Mouse (Mus musculus) kidney, embryonic 16.5 days (tissue): Measurements from ENCODE around the gene Jpt1. TPM values are rescaled to one million over a fixed set of nuclear protein-coding genes. Genes with fewer than 3 reads are reported as not detected.
"Not testable (repeated sequence)": the region's sequence is repeated elsewhere in the genome, so short reads cannot be mapped to it uniquely, and the experiment has no call there.

ENCODE experiments used
- ATAC-seq: fragments of 200-750 bp; cut with Nextera tagmentation; 2 replicates; pipeline ENCODE4 v1.8.0; 2017; ENCODE audit warnings: moderate TSS enrichment; ENCODE audit not compliant: low FRiP score, low TSS enrichment
- H3K27ac ChIP-seq: fragments of 300-500 bp; sonication (generic); 2 replicates; pipeline ENCODE4 v1.5.1; 2014; ENCODE audit warnings: low read length
- H3K27me3 ChIP-seq: fragments of 300-500 bp; sonication (generic); 2 replicates; pipeline ENCODE4 v1.6.1; 2014; ENCODE audit warnings: low read length, control low read depth, mixed read lengths; ENCODE audit not compliant: insufficient read depth
- H3K36me3 ChIP-seq: fragments of 300-500 bp; sonication (generic); 2 replicates; pipeline ENCODE4 v1.6.1; 2014; ENCODE audit warnings: low read length, control low read depth, mixed read lengths; ENCODE audit not compliant: insufficient read depth
- H3K4me1 ChIP-seq: fragments of 300-500 bp; sonication (generic); 2 replicates; pipeline ENCODE4 v1.6.1; 2014; ENCODE audit warnings: low read length, control low read depth, mixed read lengths; ENCODE audit not compliant: insufficient read depth
- H3K4me2 ChIP-seq: fragments of 300-500 bp; sonication (generic); replicated peaks from 2 replicates; pipeline ENCODE4 v1.6.1; 2014; ENCODE audit warnings: low read depth, low read length
- H3K4me3 ChIP-seq: fragments of 300-500 bp; sonication (generic); 2 replicates; pipeline ENCODE4 v1.5.1; 2014; ENCODE audit warnings: mild to moderate bottlenecking, low read length
- H3K9ac ChIP-seq: fragments of 300-500 bp; sonication (generic); replicated peaks from 2 replicates; pipeline ENCODE4 v1.6.1; 2014; ENCODE audit warnings: low read length
- H3K9me3 ChIP-seq: fragments of 300-500 bp; sonication (generic); 2 replicates; pipeline ENCODE4 v1.6.1; 2016; ENCODE audit warnings: low read length, control low read depth
- WGBS: fragments of 180-500 bp; shearing (Covaris S2); extraction: QIAGEN DNeasy Blood & Tissue Kit; methylation state at CpG from one replicate; pipeline ENCODE4 v1.1.7; 2014; 5-methylcytosine and 5-hydroxymethylcytosine counted together
- polyA plus RNA-seq: library from polyadenylated mRNA; unstranded; fragments of >200 nt; fragmentation: Nextera tagmentation; extraction: Ambion mirVana; gene quantifications from 2 replicates; pipeline ENCODE4 v1.2.1, GENCODE M21; 2015

The Jpt1 gene
- polyA plus RNA-seq, 1 experiment from 2014 or later: 461 TPM

DNA sequence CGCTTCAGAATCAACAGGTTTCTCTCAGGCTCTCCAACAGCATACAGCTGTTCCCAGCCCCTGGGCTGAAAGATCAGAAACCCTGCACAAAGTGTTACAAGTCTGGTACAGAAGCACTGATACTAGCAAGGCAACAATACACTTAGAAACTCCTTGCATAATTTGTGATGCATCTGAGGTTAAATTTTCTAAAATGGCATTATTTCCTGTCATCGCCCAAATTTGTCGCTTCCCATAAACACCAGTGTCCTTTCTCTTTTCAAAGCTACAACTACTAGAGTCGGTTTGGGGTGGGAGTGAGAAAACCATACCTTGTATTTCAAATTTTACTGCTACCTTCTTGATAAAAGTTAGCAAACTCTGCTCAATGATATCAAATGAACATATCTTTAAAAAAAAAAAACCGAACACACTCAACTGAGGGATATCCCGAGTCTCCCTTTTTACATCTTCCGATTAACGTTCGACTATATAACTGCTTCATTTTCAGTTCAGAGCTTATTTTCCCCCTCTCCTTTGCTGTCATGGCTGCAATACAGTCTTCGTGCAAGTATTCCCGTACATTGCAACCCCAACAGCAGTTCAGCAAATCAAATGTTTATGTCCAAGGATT, 20.7 kb upstream of the Jpt1 start:
- Histone ChIP-seq H3K9ac (peak overlapping the region; percentile 99), H3K9me3 (no peaks in the 10 kb centered on the region), H3K4me2 (peak overlapping the region; percentile 57), H3K27ac (peak overlapping the region; percentile 100), H3K27me3 (no peaks in the 10 kb centered on the region), H3K36me3 (peaks cover 35% of the 10 kb centered on the region), H3K4me3 (peak overlapping the region; percentile 96), H3K4me1 (peaks cover 13% of the 10 kb centered on the region)
- no peak for ATAC-seq
- 2% methylated on average over 11 of the region's 11 CpGs for WGBS

GRCm38 (mm10) chr11:115526446-115526845, 12.3 kb upstream of the Jpt1 start:
- H3K9ac ChIP-seq, H3K4me3 ChIP-seq, H3K27me3 ChIP-seq, ATAC-seq, H3K4me2 ChIP-seq, H3K4me1 ChIP-seq, H3K9me3 ChIP-seq, H3K27ac ChIP-seq: not testable (repeated sequence)
- peaks cover 60% of the 10 kb centered on the region for H3K36me3 ChIP-seq
- 75% methylated on average over 3 of the region's 3 CpGs for whole genome bisulfite sequencing

DNA sequence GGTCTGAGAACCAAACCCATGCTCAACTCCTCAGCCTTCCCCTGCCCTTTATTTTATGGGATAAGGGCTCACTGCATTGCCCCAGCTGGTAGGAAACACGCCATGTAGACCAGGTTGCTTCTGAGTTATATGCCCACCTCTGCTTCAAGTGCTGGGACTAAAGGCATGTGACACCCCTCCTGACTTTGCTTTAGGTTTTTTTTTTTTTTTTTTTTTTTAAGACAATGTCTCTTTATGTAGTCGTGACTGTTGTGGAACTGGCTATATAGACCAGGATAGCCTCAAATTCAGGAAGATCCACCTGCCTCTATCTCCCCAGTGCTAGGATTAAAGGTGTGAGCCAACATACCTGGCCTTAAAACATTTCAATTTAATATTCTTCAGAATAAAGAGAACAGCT, 8.5 kb upstream of the Jpt1 start:
- Histone ChIP-seq H3K27me3 (no peaks in the 10 kb centered on the region), H3K4me2 (no peak overlapping the region), H3K27ac (no peak overlapping the region), H3K4me3 (no peak overlapping the region), H3K4me1 (0 out of 2 replicates have a peak, but pooled peaks cover 3% of the 10 kb centered on the region), H3K9me3 (no peaks in the 10 kb centered on the region), H3K36me3 (peaks cover 38% of the 10 kb centered on the region), H3K9ac (no peak overlapping the region)
- no peak for ATAC-seq
- 90% methylated on average over 2 of the region's 2 CpGs for WGBS

GRCm38 (mm10) chr11:115522238-115522637, 8.1 kb upstream of the Jpt1 start:
- no peak overlapping the region for H3K4me3 ChIP-seq
- H3K4me2 ChIP-seq: no peak overlapping the region
- peaks cover 34% of the 10 kb centered on the region for H3K36me3 ChIP-seq
- no peaks in the 10 kb centered on the region for H3K9me3 ChIP-seq
- ATAC-seq: no peak
- WGBS: 94% methylated on average over 2 of the region's 2 CpGs
- no peaks in the 10 kb centered on the region for H3K27me3 ChIP-seq
- H3K9ac ChIP-seq: no peak overlapping the region
- H3K4me1 ChIP-seq: 0 out of 2 replicates have a peak, but pooled peaks cover 3% of the 10 kb centered on the region
- no peak overlapping the region for H3K27ac ChIP-seq

DNA sequence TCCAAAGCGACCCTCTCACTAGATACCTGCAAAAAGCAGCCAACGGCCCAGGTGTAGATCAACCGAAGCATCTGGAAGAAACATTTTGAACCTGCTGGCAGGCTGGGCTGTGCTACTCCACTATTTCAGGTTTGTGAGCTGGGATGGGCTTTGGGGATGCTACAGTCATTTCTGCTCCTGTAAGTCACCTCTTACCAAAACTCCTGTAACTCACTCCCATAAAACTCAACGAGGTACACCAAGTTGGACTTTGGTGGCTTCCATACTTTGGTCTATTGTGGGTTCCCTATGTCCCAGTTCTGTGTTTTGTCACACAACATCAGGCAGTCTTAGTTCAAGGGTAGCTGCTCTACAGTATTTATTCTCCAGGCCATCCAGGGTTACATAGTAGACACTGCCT, 6.9 kb upstream of the Jpt1 start:
- Histone ChIP-seq H3K4me2 (no peak overlapping the region), H3K27me3 (no peaks in the 10 kb centered on the region), H3K27ac (no peak overlapping the region), H3K4me1 (0 out of 2 replicates have a peak, but pooled peaks cover 3% of the 10 kb centered on the region), H3K36me3 (peaks cover 23% of the 10 kb centered on the region), H3K9ac (no peak overlapping the region), H3K9me3 (no peaks in the 10 kb centered on the region), H3K4me3 (no peak overlapping the region)
- no peak for ATAC-seq
- 77% methylated on average over 4 of the region's 4 CpGs for WGBS

DNA sequence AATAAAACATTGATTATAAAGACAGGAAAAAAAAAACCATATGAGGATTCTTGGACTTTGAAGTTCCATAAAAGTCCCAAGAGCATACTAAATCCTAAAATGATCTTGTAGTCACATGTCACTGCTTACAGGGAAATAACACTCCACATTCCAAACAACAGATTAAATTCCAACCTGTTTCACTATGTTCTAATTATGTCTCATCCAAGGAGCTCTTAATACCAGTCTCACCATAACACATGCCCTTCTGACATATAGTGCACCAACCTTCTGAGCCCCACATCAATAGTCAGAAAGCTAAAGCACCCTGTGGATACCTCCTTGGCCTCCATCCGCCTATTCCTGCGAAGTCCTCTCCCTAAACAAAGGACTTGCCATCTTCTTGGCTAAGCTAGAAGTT, 6.0 kb upstream of the Jpt1 start:
- ATAC-seq: no peak
- no peak overlapping the region for H3K9ac ChIP-seq
- no peak overlapping the region for H3K27ac ChIP-seq
- no peak overlapping the region for H3K4me2 ChIP-seq
- no peaks in the 10 kb centered on the region for H3K27me3 ChIP-seq
- no peak overlapping the region for H3K4me3 ChIP-seq
- H3K4me1 ChIP-seq: 0 out of 2 replicates have a peak, but pooled peaks cover 3% of the 10 kb centered on the region
- 87% methylated on average over 2 of the region's 2 CpGs for WGBS
- H3K36me3 ChIP-seq: peaks cover 15% of the 10 kb centered on the region
- no peaks in the 10 kb centered on the region for H3K9me3 ChIP-seq

DNA sequence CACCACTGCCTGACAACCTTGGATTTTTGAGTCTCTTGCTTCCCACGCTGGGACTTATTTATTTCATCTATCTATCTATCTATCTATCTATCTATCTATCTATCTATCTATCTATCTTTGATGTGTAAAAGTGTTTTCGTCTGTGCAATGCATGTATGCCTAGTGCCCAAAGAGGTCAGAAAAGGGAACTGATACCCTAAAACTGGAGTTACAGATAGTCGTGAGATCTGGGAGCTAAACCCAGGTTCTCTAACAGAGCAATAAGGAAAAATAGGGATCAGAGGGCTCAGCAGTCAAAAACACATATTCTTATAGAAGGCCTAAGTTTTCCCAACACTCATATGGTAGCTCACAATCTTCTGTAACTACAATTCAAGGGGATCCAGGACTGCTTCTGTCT, 5.4 kb upstream of the Jpt1 start:
- Histone ChIP-seq H3K9me3 (no peaks in the 10 kb centered on the region), H3K4me2 (no peak overlapping the region), H3K9ac (no peak overlapping the region), H3K27ac (no peak overlapping the region), H3K27me3 (no peaks in the 10 kb centered on the region), H3K36me3 (peaks cover 13% of the 10 kb centered on the region), H3K4me3 (no peak overlapping the region), H3K4me1 (peaks cover 6% of the 10 kb centered on the region; the same call in 1 of the 2 replicates)
- ATAC-seq: no peak
- WGBS: 74% methylated on average over 3 of the region's 3 CpGs

DNA sequence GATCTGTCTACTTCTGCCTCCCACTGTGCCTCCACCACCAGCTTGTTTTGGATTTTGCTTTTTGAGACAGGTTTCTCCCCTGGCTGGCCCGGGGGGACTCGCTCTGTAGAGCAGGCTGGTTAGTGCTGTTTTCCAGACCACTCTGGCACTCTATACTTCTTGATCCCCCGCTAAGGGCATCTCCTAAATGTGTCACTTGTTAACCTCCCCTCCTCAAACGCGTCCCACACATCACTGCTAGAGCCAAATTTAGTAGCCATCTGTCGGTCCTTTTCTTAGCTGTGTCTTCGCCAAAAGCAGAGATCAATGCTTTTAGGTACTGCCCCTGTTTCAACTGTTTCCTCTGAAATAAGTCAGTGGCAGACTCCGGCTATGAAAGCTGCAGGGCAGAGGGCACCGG, 4.5 kb upstream of the Jpt1 start:
- Histone ChIP-seq H3K9ac (0 out of 2 replicates have a peak overlapping the region, but pooled peaks have one; percentile 22), H3K27ac (no peak overlapping the region), H3K9me3 (no peaks in the 10 kb centered on the region), H3K4me3 (no peak overlapping the region), H3K4me2 (no peak overlapping the region), H3K27me3 (no peaks in the 10 kb centered on the region), H3K4me1 (peaks cover 6% of the 10 kb centered on the region; the same call in 1 of the 2 replicates), H3K36me3 (peaks cover 8% of the 10 kb centered on the region)
- ATAC-seq: no peak
- WGBS: 42% methylated on average over 9 of the region's 9 CpGs

DNA sequence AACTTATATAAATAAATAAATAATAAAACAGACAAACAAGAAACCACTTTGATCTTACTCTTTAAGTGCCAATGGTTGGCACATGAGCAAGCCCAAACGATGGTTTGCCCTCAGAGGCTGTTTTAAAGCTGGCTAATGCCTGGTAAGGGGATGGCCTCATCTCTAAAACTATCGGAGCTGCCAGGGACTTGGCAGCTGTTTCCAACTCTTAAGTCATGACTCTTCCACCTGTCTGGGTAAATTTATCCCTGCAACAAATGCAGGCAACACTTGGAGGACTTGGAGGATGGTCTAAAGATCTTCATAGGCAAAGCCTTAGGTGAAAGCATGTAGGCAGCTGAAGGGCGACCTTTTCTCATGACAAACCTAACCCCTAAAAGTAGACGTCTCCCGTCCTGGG, 2.8 kb upstream of the Jpt1 start:
- 73% methylated on average over 5 of the region's 5 CpGs for whole genome bisulfite sequencing
- Histone ChIP-seq H3K36me3 (no peaks in the 10 kb centered on the region; the same call in 1 of the 2 replicates), H3K9ac (no peak overlapping the region), H3K27ac (no peak overlapping the region), H3K4me1 (peaks cover 14% of the 10 kb centered on the region), H3K4me2 (no peak overlapping the region), H3K27me3 (no peaks in the 10 kb centered on the region), H3K9me3 (no peaks in the 10 kb centered on the region), H3K4me3 (no peak overlapping the region)
- ATAC-seq: no peak

DNA sequence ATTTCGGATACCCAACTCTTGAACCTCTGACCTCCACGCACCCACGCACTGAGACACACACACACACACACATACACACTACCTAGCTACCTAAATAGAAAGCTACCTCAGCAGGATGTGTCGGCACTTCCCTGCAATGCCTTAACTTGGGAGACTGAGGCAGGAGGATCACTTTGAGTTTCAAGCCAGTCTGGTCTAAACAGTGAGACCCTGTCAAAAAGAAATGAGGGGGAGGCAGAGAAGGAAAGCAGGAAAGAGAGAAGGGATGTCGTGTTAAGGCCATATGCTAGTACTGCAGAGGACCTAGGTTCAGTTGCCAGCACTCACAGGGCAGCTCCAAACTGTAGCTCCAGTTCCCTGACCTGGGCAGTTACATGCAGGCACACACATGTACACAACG, 834 bp upstream of the Jpt1 start:
- Histone ChIP-seq H3K36me3 (no peaks in the 10 kb centered on the region), H3K4me1 (peaks cover 33% of the 10 kb centered on the region), H3K27me3 (no peaks in the 10 kb centered on the region), H3K9ac (no peak overlapping the region; the same call in 1 of the 2 replicates), H3K9me3 (no peaks in the 10 kb centered on the region), H3K27ac (no peak overlapping the region), H3K4me2 (no peak overlapping the region), H3K4me3 (no peak overlapping the region)
- ATAC-seq: no peak
- 57% methylated on average over 6 of the region's 6 CpGs for WGBS
